Mouse (Mus musculus): ENCODE measurements around the gene Sdr42e1. TPM values are rescaled to one million over a fixed set of nuclear protein-coding genes. Genes with fewer than 3 reads are reported as not detected.

Sdr42e1 gene
- total and polyA plus RNA-seq, 3 experiments: 0.11 TPM; not detected in 2

DNA sequence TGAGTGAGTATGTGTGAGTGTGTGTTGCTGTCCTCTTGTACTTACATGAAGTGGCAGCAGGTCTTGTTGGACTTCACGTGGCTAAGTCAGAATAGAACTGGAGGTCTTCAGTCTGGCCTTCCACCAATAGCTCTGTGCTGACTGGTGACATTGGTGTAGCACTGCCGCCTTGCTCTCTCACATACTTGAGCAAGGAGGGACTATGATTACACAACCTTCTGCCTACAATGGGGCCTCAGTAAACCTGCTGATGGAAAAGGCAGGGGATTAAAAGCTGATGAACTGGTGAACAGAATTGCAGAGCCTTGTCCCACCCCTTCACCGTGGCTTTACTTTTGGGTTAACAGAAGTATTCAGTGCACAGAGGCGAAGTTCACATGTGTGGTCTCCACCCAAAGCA, 18.6 kb upstream of the Sdr42e1 start:
- Histone ChIP-seq H3K4me3 (ENCODE audit: low read depth, low read length) (no peak overlapping the region), H3K9me3 (replicated peaks) (peaks cover 70% of the 10 kb centered on the region), H3K4me1 (ENCODE audit: insufficient read depth, low read depth, low read length) (no peaks in the 10 kb centered on the region), H3K27me3 (ENCODE audit: insufficient read depth, low read length) (no peaks in the 10 kb centered on the region), H3K36me3 (replicated peaks) (no peaks in the 10 kb centered on the region)
- no peak for ATAC-seq (ENCODE audit: extremely low read depth, insufficient number of reproducible peaks, low FRiP score, poor library complexity, severe bottlenecking)
- no peak for DNase-seq (ENCODE audit: low spot score)
- TF ChIP-seq GATA1 (IDR thresholded peaks at IDR 0.05; ENCODE audit: borderline replicate concordance, low read length) (no peak), POLR2AphosphoS5 (IDR thresholded peaks at IDR 0.05; ENCODE audit: insufficient replicate concordance, low read depth, low read length) (no peak), GATA2 (IDR thresholded peaks at IDR 0.05; ENCODE audit: borderline replicate concordance, low read depth, low read length) (no peak), CTCF (IDR thresholded peaks at IDR 0.05; ENCODE audit: low read depth, low read length) (no peak), TAL1 (conservative IDR thresholded peaks at IDR 0.05; ENCODE audit: low read depth, low read length) (no peak)

DNA sequence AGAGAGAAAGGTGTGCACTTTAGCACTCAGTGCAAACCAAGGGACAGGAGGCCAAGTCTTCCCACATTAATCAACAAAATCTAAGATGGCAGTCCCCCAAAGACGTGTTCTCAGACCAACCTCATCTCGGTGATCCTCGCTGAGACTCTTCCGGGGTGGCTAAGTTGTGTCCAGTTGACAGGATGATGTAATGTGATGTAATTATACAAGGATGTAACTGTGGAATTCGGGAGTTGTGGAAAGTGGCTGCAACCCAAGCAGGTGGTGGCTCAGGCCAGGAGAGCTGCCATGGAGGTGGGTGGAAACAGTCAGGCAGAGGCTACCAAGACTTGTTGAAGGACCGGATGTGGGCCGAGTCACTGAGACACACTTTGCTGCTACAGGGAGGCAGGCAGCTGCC, 14.4 kb upstream of the Sdr42e1 start:
- Histone ChIP-seq H3K36me3 (replicated peaks) (no peaks in the 10 kb centered on the region), H3K9me3 (replicated peaks) (peaks cover 80% of the 10 kb centered on the region), H3K4me3 (ENCODE audit: low read depth, low read length) (no peak overlapping the region), H3K27me3 (ENCODE audit: insufficient read depth, low read length) (no peaks in the 10 kb centered on the region), H3K4me1 (ENCODE audit: insufficient read depth, low read depth, low read length) (no peaks in the 10 kb centered on the region)
- no peak for ATAC-seq (ENCODE audit: extremely low read depth, insufficient number of reproducible peaks, low FRiP score, poor library complexity, severe bottlenecking)
- no peak for DNase-seq (ENCODE audit: low spot score)
- TF ChIP-seq GATA2 (IDR thresholded peaks at IDR 0.05; ENCODE audit: borderline replicate concordance, low read depth, low read length): no peak
- no peak for TF ChIP-seq CTCF (IDR thresholded peaks at IDR 0.05; ENCODE audit: low read depth, low read length)
- TF ChIP-seq GATA1 (IDR thresholded peaks at IDR 0.05; ENCODE audit: borderline replicate concordance, low read length): no peak
- TF ChIP-seq TAL1 (conservative IDR thresholded peaks at IDR 0.05; ENCODE audit: low read depth, low read length): no peak

DNA sequence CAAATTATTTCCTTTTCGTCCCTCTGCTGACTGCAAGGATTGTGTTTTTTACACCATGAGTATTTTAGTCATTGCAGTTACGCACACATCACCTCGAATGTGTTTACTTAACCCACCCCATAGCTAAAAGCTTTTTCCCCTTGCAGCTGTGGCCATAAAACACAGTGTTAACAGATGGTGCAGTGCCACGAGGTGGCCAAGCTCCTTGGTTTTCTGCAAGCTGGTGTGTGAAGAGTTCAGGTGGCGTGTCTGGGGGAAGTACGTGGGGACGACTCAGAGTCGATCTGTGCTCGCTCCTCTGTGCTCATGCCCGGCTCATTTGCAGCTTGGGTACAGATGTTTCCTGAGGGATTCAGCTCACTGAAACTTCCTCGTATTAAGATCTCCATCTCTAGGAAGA, 11.0 kb upstream of the Sdr42e1 start:
- no peak for ATAC-seq (ENCODE audit: extremely low read depth, insufficient number of reproducible peaks, low FRiP score, poor library complexity, severe bottlenecking)
- no peaks in the 10 kb centered on the region for H3K27me3 ChIP-seq (ENCODE audit: insufficient read depth, low read length)
- H3K9me3 ChIP-seq (replicated peaks): peaks cover 79% of the 10 kb centered on the region
- no peaks in the 10 kb centered on the region for H3K36me3 ChIP-seq (replicated peaks)
- H3K4me3 ChIP-seq (ENCODE audit: low read depth, low read length): no peak overlapping the region
- no peak for DNase-seq (ENCODE audit: low spot score)
- H3K4me1 ChIP-seq (ENCODE audit: insufficient read depth, low read depth, low read length): no peaks in the 10 kb centered on the region
- TF ChIP-seq POLR2AphosphoS5 (IDR thresholded peaks at IDR 0.05; ENCODE audit: insufficient replicate concordance, low read depth, low read length) (no peak), GATA2 (IDR thresholded peaks at IDR 0.05; ENCODE audit: borderline replicate concordance, low read depth, low read length) (no peak), TAL1 (conservative IDR thresholded peaks at IDR 0.05; ENCODE audit: low read depth, low read length) (no peak), CTCF (IDR thresholded peaks at IDR 0.05; ENCODE audit: low read depth, low read length) (no peak), GATA1 (IDR thresholded peaks at IDR 0.05; ENCODE audit: borderline replicate concordance, low read length) (no peak)

DNA sequence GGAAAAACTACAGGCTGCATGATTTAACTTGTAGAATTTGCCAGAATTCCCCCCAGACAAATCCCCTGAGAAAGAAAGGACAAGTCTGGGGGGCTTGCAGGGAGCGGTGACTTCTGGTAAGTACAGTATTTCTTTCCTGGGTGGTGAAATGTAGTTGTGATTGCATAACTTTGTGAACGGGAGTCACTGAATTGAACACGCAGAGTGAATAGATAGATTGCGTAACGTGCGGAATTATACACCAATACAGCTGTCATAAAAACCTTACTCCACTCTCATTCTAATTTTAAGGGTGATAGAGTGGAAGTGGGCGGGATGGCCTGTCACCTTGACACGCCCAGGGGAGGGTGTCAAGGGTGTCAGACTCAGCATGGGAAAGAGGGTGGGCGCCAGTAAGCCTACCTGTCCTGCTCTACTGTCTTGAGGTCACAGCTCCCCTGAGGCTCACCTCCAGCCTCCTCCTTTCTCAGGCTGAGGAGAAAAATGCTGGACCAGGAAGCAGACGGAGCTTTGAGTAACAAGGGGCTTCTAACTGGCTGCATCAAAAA, 10.5 kb upstream of the Sdr42e1 start:
- Histone ChIP-seq H3K4me3 (ENCODE audit: low read depth, low read length) (no peak overlapping the region), H3K4me1 (ENCODE audit: insufficient read depth, low read depth, low read length) (no peaks in the 10 kb centered on the region), H3K9me3 (replicated peaks) (peaks cover 82% of the 10 kb centered on the region), H3K36me3 (replicated peaks) (no peaks in the 10 kb centered on the region), H3K27me3 (ENCODE audit: insufficient read depth, low read length) (no peaks in the 10 kb centered on the region)
- TF ChIP-seq GATA1 (IDR thresholded peaks at IDR 0.05; ENCODE audit: borderline replicate concordance, low read length) (no peak), CTCF (IDR thresholded peaks at IDR 0.05; ENCODE audit: low read depth, low read length) (no peak), GATA2 (IDR thresholded peaks at IDR 0.05; ENCODE audit: borderline replicate concordance, low read depth, low read length) (no peak), TAL1 (conservative IDR thresholded peaks at IDR 0.05; ENCODE audit: low read depth, low read length) (no peak), POLR2AphosphoS5 (IDR thresholded peaks at IDR 0.05; ENCODE audit: insufficient replicate concordance, low read depth, low read length) (no peak)
- no peak for DNase-seq (ENCODE audit: low spot score)
- ATAC-seq (ENCODE audit: extremely low read depth, insufficient number of reproducible peaks, low FRiP score, poor library complexity, severe bottlenecking): no peak

DNA sequence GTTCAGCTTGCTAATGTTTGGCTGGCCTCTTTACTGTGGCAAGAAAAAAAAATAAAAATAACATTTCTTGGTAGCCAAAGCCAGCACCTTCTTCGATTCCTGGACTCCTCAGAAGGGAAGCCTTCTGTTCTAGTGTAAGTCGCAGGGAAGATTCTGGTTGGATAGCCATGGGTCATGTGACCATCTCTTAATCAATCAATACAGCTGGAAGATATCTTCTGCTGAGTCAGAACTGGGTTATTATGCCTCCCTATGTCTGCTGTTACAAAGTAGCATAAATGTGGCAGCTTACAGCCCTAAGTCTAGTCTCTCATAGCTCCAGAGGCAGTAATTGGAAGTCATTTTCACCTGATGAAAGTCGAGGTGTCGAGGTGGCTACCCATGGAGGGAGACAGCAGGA, 5.2 kb upstream of the Sdr42e1 start:
- DNase-seq (ENCODE audit: low spot score) (no peak), ATAC-seq (ENCODE audit: extremely low read depth, insufficient number of reproducible peaks, low FRiP score, poor library complexity, severe bottlenecking) (no peak)
- Histone ChIP-seq H3K4me1 (ENCODE audit: insufficient read depth, low read depth, low read length) (no peaks in the 10 kb centered on the region), H3K36me3 (replicated peaks) (no peaks in the 10 kb centered on the region), H3K27me3 (ENCODE audit: insufficient read depth, low read length) (no peaks in the 10 kb centered on the region), H3K9me3 (replicated peaks) (peaks cover 63% of the 10 kb centered on the region), H3K4me3 (ENCODE audit: low read depth, low read length) (no peak overlapping the region)
- no peak for TF ChIP-seq CTCF (IDR thresholded peaks at IDR 0.05; ENCODE audit: low read depth, low read length)

DNA sequence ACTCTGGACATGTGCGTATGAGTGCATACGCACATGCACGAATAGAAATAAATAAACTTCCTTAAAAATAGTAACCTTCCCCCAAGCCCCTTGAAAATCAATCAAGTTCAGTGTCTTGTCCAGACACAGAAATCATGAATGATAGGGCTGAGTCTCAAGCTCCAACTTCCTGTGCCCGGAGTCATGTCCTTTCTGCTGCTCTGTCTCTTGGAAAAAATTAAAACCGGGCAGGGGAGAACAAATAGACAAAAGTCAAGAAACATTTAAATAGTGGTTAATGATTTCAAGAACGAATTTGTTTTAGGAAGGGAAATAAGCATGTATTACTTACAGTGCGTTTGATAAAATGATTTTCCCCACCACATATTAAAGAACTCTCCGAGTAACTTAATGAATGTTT, 3.5 kb upstream of the Sdr42e1 start:
- peaks cover 63% of the 10 kb centered on the region for H3K9me3 ChIP-seq (replicated peaks)
- H3K4me1 ChIP-seq (ENCODE audit: insufficient read depth, low read depth, low read length): no peaks in the 10 kb centered on the region
- ATAC-seq (ENCODE audit: extremely low read depth, insufficient number of reproducible peaks, low FRiP score, poor library complexity, severe bottlenecking) (no peak), DNase-seq (ENCODE audit: low spot score) (no peak)
- no peaks in the 10 kb centered on the region for H3K36me3 ChIP-seq (replicated peaks)
- no peaks in the 10 kb centered on the region for H3K27me3 ChIP-seq (ENCODE audit: insufficient read depth, low read length)
- no peak overlapping the region for H3K4me3 ChIP-seq (ENCODE audit: low read depth, low read length)
- TF ChIP-seq TAL1 (conservative IDR thresholded peaks at IDR 0.05; ENCODE audit: low read depth, low read length) (no peak), POLR2AphosphoS5 (IDR thresholded peaks at IDR 0.05; ENCODE audit: insufficient replicate concordance, low read depth, low read length) (no peak), CTCF (IDR thresholded peaks at IDR 0.05; ENCODE audit: low read depth, low read length) (no peak), GATA1 (IDR thresholded peaks at IDR 0.05; ENCODE audit: borderline replicate concordance, low read length) (no peak), GATA2 (IDR thresholded peaks at IDR 0.05; ENCODE audit: borderline replicate concordance, low read depth, low read length) (no peak)

DNA sequence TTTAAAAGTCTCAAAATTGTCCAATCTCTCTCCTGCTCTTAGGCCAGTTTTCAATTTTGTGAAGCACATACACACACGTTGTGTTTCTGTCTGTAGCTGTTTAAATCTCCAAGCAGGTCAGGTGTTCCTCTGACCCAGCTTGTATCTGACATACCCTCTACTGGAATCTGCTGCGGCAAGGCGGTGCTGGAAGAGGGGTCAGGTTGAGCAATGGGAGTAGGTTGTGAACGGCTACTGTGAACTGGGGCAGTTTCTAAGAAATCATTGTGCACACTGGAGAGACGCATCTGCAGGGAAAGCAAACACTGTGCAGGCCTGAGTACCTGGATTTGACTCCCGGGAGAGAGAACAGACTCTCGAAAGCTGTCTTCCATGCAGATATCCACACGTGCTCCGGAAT, 3.0 kb upstream of the Sdr42e1 start:
- no peak for ATAC-seq (ENCODE audit: extremely low read depth, insufficient number of reproducible peaks, low FRiP score, poor library complexity, severe bottlenecking)
- Histone ChIP-seq H3K4me1 (ENCODE audit: insufficient read depth, low read depth, low read length) (no peaks in the 10 kb centered on the region), H3K9me3 (replicated peaks) (peaks cover 59% of the 10 kb centered on the region), H3K27me3 (ENCODE audit: insufficient read depth, low read length) (no peaks in the 10 kb centered on the region), H3K36me3 (replicated peaks) (no peaks in the 10 kb centered on the region), H3K4me3 (ENCODE audit: low read depth, low read length) (no peak overlapping the region)
- no peak for TF ChIP-seq POLR2AphosphoS5 (IDR thresholded peaks at IDR 0.05; ENCODE audit: insufficient replicate concordance, low read depth, low read length)
- no peak for TF ChIP-seq GATA2 (IDR thresholded peaks at IDR 0.05; ENCODE audit: borderline replicate concordance, low read depth, low read length)
- no peak for DNase-seq (ENCODE audit: low spot score)
